Mouse (Mus musculus) brain, embryonic 14.5 days (tissue): ENCODE results near the gene Timm17a.

Experiments
- CTCF ChIP-seq: fragments of 200-500 bp; IDR thresholded peaks from 2 replicates; pipeline ENCODE4 v1.5.1; 2012; ENCODE audit warnings: inconsistent platforms, mild to moderate bottlenecking, moderate library complexity, borderline replicate concordance; ENCODE audit not compliant: insufficient read depth, insufficient read length; ENCODE audit errors: extremely low read depth
- POLR2A ChIP-seq: fragments of 200-500 bp; IDR thresholded peaks from 2 replicates; pipeline ENCODE4 v1.6.1; 2012; ENCODE audit warnings: mild to moderate bottlenecking, inconsistent platforms, borderline replicate concordance; ENCODE audit not compliant: poor library complexity, insufficient read depth, insufficient read length, severe bottlenecking; ENCODE audit errors: extremely low read depth

- TF ChIP-seq POLR2A (no peak), CTCF (no peak)
Measured at GRCm38 (mm10) chr1:135330578-135330977, 17.0 kb upstream of the Timm17a start.
